Mouse (Mus musculus): Measurements from ENCODE around the gene Med16.

Med16 gene

GRCm38 (mm10) chr10:79858416-79859074, 50.2 kb downstream of the Med16 start:
- peak; percentile 78 for DNase-seq

GRCm38 (mm10) chr10:79857894-79858293, 50.8 kb downstream of the Med16 start:
- DNase-seq = no peak

GRCm38 (mm10) chr10:79857452-79857811, 51.3 kb downstream of the Med16 start:
- peak; percentile 72 for DNase-seq

GRCm38 (mm10) chr10:79856704-79857451, 51.8 kb downstream of the Med16 start:
- DNase-seq = peak; percentile 31

GRCm38 (mm10) chr10:79856280-79856679, 52.4 kb downstream of the Med16 start:
- peak; percentile 57 for DNase-seq

GRCm38 (mm10) chr10:79855558-79856184, 53.1 kb downstream of the Med16 start:
- DNase-seq = peak; percentile 79

- DNase-seq = peak; percentile 81
These were observed 53.8 kb downstream of the Med16 start for GRCm38 (mm10) chr10:79854801-79855541.

- peak; percentile 99 for DNase-seq
These were observed 54.6 kb downstream of the Med16 start, which contains the start of gene Ptbp1 for GRCm38 (mm10) chr10:79853860-79854795. Gene Ptbp1, plus strand, starts transcription at chr10:79854427.

- peak; percentile 89 for DNase-seq
These were observed 55.3 kb downstream of the Med16 start for GRCm38 (mm10) chr10:79853392-79853791.

- no peak for DNase-seq
These were observed 55.9 kb downstream of the Med16 start for GRCm38 (mm10) chr10:79852827-79853226.

- peak; percentile 64 for DNase-seq
These were observed 56.5 kb downstream of the Med16 start for GRCm38 (mm10) chr10:79852107-79852789.

GRCm38 (mm10) chr10:79851653-79852052, 57.1 kb downstream of the Med16 start:
- DNase-seq = peak; percentile 46

GRCm38 (mm10) chr10:79849941-79850628, 58.6 kb downstream of the Med16 start:
- DNase-seq = no peak

GRCm38 (mm10) chr10:79846553-79846952, 62.2 kb downstream of the Med16 start:
- DNase-seq = no peak
